Mouse (Mus musculus) G1E (cell line): Measurements from ENCODE around the gene Fibcd1. TPM values are rescaled to one million over a fixed set of nuclear protein-coding genes. Genes with fewer than 3 reads are reported as not detected.

Experiments used
- ATAC-seq: 2 replicates; pipeline ENCODE4 v1.8.0; 2016; ENCODE audit warnings: mild to moderate bottlenecking; ENCODE audit not compliant: insufficient number of reproducible peaks, poor library complexity, low FRiP score, severe bottlenecking; ENCODE audit errors: extremely low read depth
- DNase-seq: peaks from one replicate; pipeline ENCODE4 v3.0.0; 2012; ENCODE audit warnings: low spot score
- H3K27me3 ChIP-seq: 2 replicates; pipeline ENCODE4 v1.6.1; 2012; ENCODE audit warnings: mild to moderate bottlenecking, low read length, inconsistent platforms; ENCODE audit not compliant: insufficient read depth
- H3K36me3 ChIP-seq: replicated peaks from 2 replicates; pipeline ENCODE3; 2012; ENCODE audit warnings: mild to moderate bottlenecking, inconsistent platforms
- H3K4me1 ChIP-seq: 2 replicates; pipeline ENCODE4 v1.6.1; 2012; ENCODE audit warnings: low read depth, low read length, inconsistent platforms, mixed read lengths; ENCODE audit not compliant: insufficient read depth
- H3K4me3 ChIP-seq: 2 replicates; pipeline ENCODE4 v1.5.1; 2012; ENCODE audit warnings: low read depth, mild to moderate bottlenecking, inconsistent platforms, low read length, moderate library complexity, mixed read lengths
- H3K9me3 ChIP-seq: replicated peaks from 2 replicates; pipeline ENCODE4 v1.6.1; 2012; ENCODE audit warnings: inconsistent platforms
- CTCF ChIP-seq: IDR thresholded peaks from 2 replicates; pipeline ENCODE4 v1.5.1; 2012; ENCODE audit warnings: low read depth, low read length, inconsistent platforms, mixed read lengths
- GATA1 ChIP-seq: IDR thresholded peaks from 2 replicates; pipeline ENCODE4 v1.6.1; 2012; ENCODE audit warnings: borderline replicate concordance, low read length, inconsistent platforms, mixed read lengths
- GATA2 ChIP-seq: IDR thresholded peaks from 2 replicates; pipeline ENCODE4 v1.6.1; 2012; ENCODE audit warnings: low read depth, low read length, inconsistent platforms, borderline replicate concordance
- POLR2AphosphoS5 ChIP-seq: IDR thresholded peaks from 2 replicates; pipeline ENCODE4 v1.6.1; 2012; ENCODE audit warnings: low read depth, low read length, inconsistent platforms; ENCODE audit not compliant: insufficient replicate concordance
- TAL1 ChIP-seq: conservative IDR thresholded peaks from 2 replicates; pipeline ENCODE4 v1.6.1; 2012; ENCODE audit warnings: low read depth, low read length, inconsistent platforms, mixed read lengths
- polyA plus RNA-seq: library from polyadenylated mRNA; stranded (reverse); fragments of >175 nt; gene quantifications from 2 replicates; pipeline ENCODE4 v1.2.3, GENCODE M21; 2012
- total RNA-seq, 2 experiments: library from RNA; stranded (forward) in 1 of 2; stranded (reverse) in 1 of 2; fragments of 200-1000 nt in 1 of 2; fragments of >200 nt in 1 of 2; fragmentation: Nextera tagmentation in 1 of 2; gene quantifications; 2 replicates each; pipeline ENCODE4 v1.2.3; 2014 to 2017

Fibcd1 gene
- total and polyA plus RNA-seq, 3 experiments: 0.11 TPM; not detected in 2

- Histone ChIP-seq H3K36me3 (peaks cover 5% of the 10 kb centered on the region), H3K4me1 (no peaks in the 10 kb centered on the region), H3K4me3 (no peak overlapping the region), H3K27me3 (peaks cover 42% of the 10 kb centered on the region), H3K9me3 (no peaks in the 10 kb centered on the region)
- ATAC-seq (no peak), DNase-seq (no peak)
- TF ChIP-seq POLR2AphosphoS5 (no peak), TAL1 (no peak), GATA2 (no peak)
Measured at GRCm38 (mm10) chr2:31809358-31809740, 36.5 kb downstream of the Fibcd1 start.

DNA sequence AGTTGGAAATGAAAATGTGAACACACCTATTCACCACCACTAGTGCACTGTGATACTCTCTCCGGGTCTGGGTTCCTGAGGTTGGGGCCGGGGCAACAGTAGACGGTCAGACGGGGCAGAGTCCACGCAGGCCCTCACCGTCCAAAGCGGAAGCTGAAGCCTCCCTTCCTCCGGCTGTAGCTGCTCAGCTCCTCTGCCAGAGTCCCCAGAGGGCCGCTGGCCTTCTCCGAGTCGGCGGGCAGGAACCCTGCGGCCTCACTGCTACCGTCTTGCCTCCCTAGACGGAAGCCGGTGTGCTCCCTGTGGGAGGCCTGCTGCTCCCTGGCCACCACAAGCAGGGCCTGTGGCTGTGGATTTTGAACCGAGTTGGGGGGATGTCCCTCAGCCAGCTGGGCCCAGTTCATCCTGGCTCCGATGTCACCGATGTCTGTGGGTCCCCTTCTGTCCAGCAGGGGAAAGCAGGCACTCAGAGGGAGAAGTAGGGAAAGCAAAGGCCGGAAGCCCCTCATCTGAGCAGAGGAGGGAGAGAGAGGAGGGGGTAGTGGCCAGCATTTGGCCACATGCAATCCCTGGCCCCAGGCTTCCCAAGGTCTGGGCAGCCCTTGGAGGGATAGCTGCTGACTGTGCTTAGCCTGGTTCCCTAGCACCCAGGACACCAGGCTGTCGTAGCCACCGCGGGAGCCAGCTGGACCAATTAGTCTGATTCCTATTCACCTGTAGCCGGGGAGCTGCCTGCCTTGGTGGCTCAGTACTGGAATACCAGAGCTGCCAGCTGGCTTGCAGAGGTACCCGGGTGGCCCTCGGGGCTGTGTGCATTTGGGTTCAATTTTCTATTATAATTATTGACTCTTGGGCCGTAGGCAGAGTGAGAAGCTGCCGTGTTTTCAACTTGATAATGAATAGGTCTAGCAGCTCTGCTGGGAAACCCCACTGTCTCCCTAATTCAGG, 37.1 kb downstream of the Fibcd1 start:
- DNase-seq (no peak), ATAC-seq (no peak)
- Histone ChIP-seq H3K4me1 (no peaks in the 10 kb centered on the region), H3K27me3 (peaks cover 37% of the 10 kb centered on the region), H3K4me3 (no peak overlapping the region), H3K9me3 (no peaks in the 10 kb centered on the region), H3K36me3 (peaks cover 11% of the 10 kb centered on the region)
- no peak for TF ChIP-seq POLR2AphosphoS5

- Histone ChIP-seq H3K4me1 (no peaks in the 10 kb centered on the region), H3K36me3 (peaks cover 30% of the 10 kb centered on the region), H3K9me3 (no peaks in the 10 kb centered on the region), H3K4me3 (no peak overlapping the region), H3K27me3 (peaks cover 23% of the 10 kb centered on the region)
- no peak for DNase-seq
- ATAC-seq: no peak
- TF ChIP-seq TAL1 (no peak), GATA2 (no peak), CTCF (no peak), POLR2AphosphoS5 (no peak), GATA1 (no peak)
Measured at GRCm38 (mm10) chr2:31806639-31807382, 39.0 kb downstream of the Fibcd1 start.

GRCm38 (mm10) chr2:31803480-31803879, 42.3 kb downstream of the Fibcd1 start:
- DNase-seq: no peak
- TF ChIP-seq POLR2AphosphoS5: no peak
- no peak for TF ChIP-seq GATA2
- ATAC-seq: no peak
- H3K4me3 ChIP-seq: no peak overlapping the region
- no peaks in the 10 kb centered on the region for H3K4me1 ChIP-seq
- H3K36me3 ChIP-seq: peaks cover 64% of the 10 kb centered on the region
- peaks cover 2% of the 10 kb centered on the region; the same call in 1 of the 2 replicates for H3K27me3 ChIP-seq
- no peaks in the 10 kb centered on the region for H3K9me3 ChIP-seq

DNA sequence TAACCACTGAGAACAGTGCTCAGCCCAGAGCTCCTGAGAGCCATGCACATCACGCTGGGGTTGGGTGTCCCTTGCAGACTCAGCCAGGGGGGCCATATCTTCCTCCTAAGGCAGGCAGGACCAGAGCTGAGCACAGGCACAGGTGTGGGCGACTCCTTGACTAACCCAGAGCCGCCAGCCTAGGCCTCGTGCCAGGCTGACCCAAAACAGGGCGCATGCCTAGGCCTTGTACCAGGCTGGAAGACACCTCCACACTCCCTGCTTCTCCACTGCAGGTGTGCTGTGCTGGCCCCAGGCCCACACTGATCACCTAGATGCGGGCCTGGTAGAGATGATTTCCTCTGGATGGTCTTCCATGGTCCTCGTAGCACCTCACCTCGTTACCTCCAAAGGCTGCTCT, 43.0 kb downstream of the Fibcd1 start:
- H3K4me1 ChIP-seq: no peaks in the 10 kb centered on the region
- no peaks in the 10 kb centered on the region for H3K27me3 ChIP-seq
- no peak for DNase-seq
- H3K4me3 ChIP-seq: no peak overlapping the region
- peaks cover 70% of the 10 kb centered on the region for H3K36me3 ChIP-seq
- no peaks in the 10 kb centered on the region for H3K9me3 ChIP-seq
- no peak for TF ChIP-seq GATA1
- no peak for TF ChIP-seq POLR2AphosphoS5
- no peak for TF ChIP-seq TAL1
- TF ChIP-seq GATA2: no peak
- TF ChIP-seq CTCF: no peak
- no peak for ATAC-seq

- H3K27me3 ChIP-seq: no peaks in the 10 kb centered on the region
Measured at GRCm38 (mm10) chr2:31801416-31801815, 44.4 kb downstream of the Fibcd1 start.

More at GRCm38 (mm10) chr2:31801416-31801815, 44.4 kb downstream of the Fibcd1 start:
- Histone ChIP-seq H3K4me3 (no peak overlapping the region), H3K9me3 (no peaks in the 10 kb centered on the region), H3K4me1 (no peaks in the 10 kb centered on the region), H3K36me3 (peaks cover 84% of the 10 kb centered on the region)
- TF ChIP-seq TAL1 (no peak), CTCF (no peak)
- no peak for DNase-seq
- ATAC-seq: no peak
